Mouse (Mus musculus) kidney, embryonic 16.5 days (tissue): Measurements from ENCODE around the gene Pgam5. TPM values are rescaled to one million over a fixed set of nuclear protein-coding genes. Genes with fewer than 3 reads are reported as not detected.

Experiments used
- ATAC-seq: fragments of 200-750 bp; cut with Nextera tagmentation; 2 replicates; pipeline ENCODE4 v1.8.0; 2017; ENCODE audit warnings: moderate TSS enrichment; ENCODE audit not compliant: low FRiP score, low TSS enrichment
- H3K27ac ChIP-seq: fragments of 300-500 bp; sonication (generic); 2 replicates; pipeline ENCODE4 v1.5.1; 2014; ENCODE audit warnings: low read length
- H3K27me3 ChIP-seq: fragments of 300-500 bp; sonication (generic); 2 replicates; pipeline ENCODE4 v1.6.1; 2014; ENCODE audit warnings: low read length, control low read depth, mixed read lengths; ENCODE audit not compliant: insufficient read depth
- H3K36me3 ChIP-seq: fragments of 300-500 bp; sonication (generic); 2 replicates; pipeline ENCODE4 v1.6.1; 2014; ENCODE audit warnings: low read length, control low read depth, mixed read lengths; ENCODE audit not compliant: insufficient read depth
- H3K4me1 ChIP-seq: fragments of 300-500 bp; sonication (generic); 2 replicates; pipeline ENCODE4 v1.6.1; 2014; ENCODE audit warnings: low read length, control low read depth, mixed read lengths; ENCODE audit not compliant: insufficient read depth
- H3K4me2 ChIP-seq: fragments of 300-500 bp; sonication (generic); replicated peaks from 2 replicates; pipeline ENCODE4 v1.6.1; 2014; ENCODE audit warnings: low read depth, low read length
- H3K4me3 ChIP-seq: fragments of 300-500 bp; sonication (generic); 2 replicates; pipeline ENCODE4 v1.5.1; 2014; ENCODE audit warnings: mild to moderate bottlenecking, low read length
- H3K9ac ChIP-seq: fragments of 300-500 bp; sonication (generic); replicated peaks from 2 replicates; pipeline ENCODE4 v1.6.1; 2014; ENCODE audit warnings: low read length
- H3K9me3 ChIP-seq: fragments of 300-500 bp; sonication (generic); 2 replicates; pipeline ENCODE4 v1.6.1; 2016; ENCODE audit warnings: low read length, control low read depth
- WGBS: fragments of 180-500 bp; shearing (Covaris S2); extraction: QIAGEN DNeasy Blood & Tissue Kit; methylation state at CpG from one replicate; pipeline ENCODE4 v1.1.7; 2014; 5-methylcytosine and 5-hydroxymethylcytosine counted together
- polyA plus RNA-seq: library from polyadenylated mRNA; unstranded; fragments of >200 nt; fragmentation: Nextera tagmentation; extraction: Ambion mirVana; gene quantifications from 2 replicates; pipeline ENCODE4 v1.2.1, GENCODE M21; 2015

Gene Pgam5
- polyA plus RNA-seq, 1 experiment from 2014 or later: 74.5 TPM

DNA sequence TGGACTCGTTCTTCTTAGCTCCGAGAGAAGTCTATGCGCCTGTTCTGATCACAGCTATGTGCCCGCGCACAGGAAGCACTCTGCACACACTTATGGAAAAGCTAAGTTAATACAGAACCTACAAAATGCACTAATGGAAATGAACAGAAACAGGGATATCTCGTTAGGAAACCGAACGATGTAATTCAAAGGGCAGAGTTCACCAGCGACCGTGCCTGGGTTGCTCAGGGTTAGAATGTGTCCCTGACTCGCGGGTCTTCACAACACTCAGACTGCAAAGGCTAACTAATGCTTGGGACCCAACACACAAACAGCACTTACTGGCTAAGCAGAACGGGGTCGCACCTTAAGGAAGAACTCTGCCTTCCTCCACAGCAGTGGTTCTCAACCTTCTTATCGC, 15.4 kb upstream of the Pgam5 start:
- WGBS: 5% methylated on average over 15 of the region's 15 CpGs
- peak overlapping the region; percentile 79; the same call in 1 of the 2 replicates for H3K9ac ChIP-seq

DNA sequence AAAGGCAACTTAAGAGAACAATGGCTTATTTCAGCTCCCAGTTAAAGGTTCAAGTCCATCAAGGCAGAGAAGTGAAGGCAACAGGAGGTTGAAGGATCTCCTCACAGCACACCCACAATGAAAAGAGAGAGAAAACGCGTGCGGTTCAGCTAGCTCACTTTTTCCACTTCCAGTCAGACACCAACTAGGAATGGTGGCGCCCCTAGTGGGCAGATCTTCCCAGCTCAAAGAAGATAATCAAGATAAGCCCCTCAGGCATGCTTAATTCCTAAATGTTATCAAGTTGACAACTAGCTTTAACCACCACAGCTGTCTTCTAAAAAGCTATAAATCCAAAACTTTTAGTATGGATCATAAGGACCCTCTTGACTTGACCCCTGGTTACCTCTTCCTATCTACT, 14.8 kb upstream of the Pgam5 start:
- ATAC-seq: no peak
- Histone ChIP-seq H3K36me3 (peaks cover 5% of the 10 kb centered on the region; the same call in 1 of the 2 replicates), H3K9me3 (no peaks in the 10 kb centered on the region), H3K27me3 (no peaks in the 10 kb centered on the region; the same call in 1 of the 2 replicates), H3K9ac (no peak overlapping the region), H3K4me1 (peaks cover 9% of the 10 kb centered on the region; the same call in 1 of the 2 replicates), H3K4me3 (peak overlapping the region; percentile 71), H3K4me2 (peak overlapping the region; percentile 97), H3K27ac (no peak overlapping the region)
- 14% methylated on average over 4 of the region's 4 CpGs for WGBS

More for the DNA sequence above, 15.4 kb upstream of the Pgam5 start:
- Histone ChIP-seq H3K9me3 (no peaks in the 10 kb centered on the region), H3K4me2 (peak overlapping the region; percentile 97), H3K36me3 (peaks cover 8% of the 10 kb centered on the region; the same call in 1 of the 2 replicates), H3K27ac (no peak overlapping the region), H3K4me1 (peaks cover 9% of the 10 kb centered on the region; the same call in 1 of the 2 replicates), H3K27me3 (no peaks in the 10 kb centered on the region; the same call in 1 of the 2 replicates), H3K4me3 (peak overlapping the region; percentile 71)
- 0 out of 2 replicates have a peak, but pooled peaks have one; percentile 1 for ATAC-seq

DNA sequence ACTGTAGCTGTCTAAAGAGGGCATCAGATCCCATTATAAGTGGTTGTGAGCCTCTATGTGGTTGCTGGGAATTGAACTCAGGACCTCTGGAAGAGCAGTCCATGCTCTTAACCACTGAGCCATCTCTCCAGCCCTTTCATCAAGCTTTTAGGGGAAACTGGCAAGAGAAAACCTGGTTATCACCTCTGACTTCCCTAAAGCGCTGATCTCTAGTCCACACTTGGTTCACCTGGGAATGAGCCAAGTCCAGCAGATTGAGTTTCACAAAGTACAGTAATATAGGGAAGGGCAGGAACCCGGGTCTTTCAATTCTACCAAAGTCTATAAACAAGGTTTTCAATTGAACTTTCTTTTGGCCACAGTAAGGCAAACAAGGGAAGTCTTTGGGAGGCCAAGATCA, 12.3 kb upstream of the Pgam5 start:
- no peak overlapping the region for H3K9ac ChIP-seq
- 68% methylated on average over 2 of the region's 2 CpGs for WGBS
- H3K36me3 ChIP-seq: no peaks in the 10 kb centered on the region
- ATAC-seq: no peak
- no peak overlapping the region for H3K4me2 ChIP-seq
- H3K4me1 ChIP-seq: peaks cover 7% of the 10 kb centered on the region; the same call in 1 of the 2 replicates
- no peak overlapping the region for H3K27ac ChIP-seq
- no peaks in the 10 kb centered on the region; the same call in 1 of the 2 replicates for H3K27me3 ChIP-seq
- no peak overlapping the region for H3K4me3 ChIP-seq
- H3K9me3 ChIP-seq: no peaks in the 10 kb centered on the region

DNA sequence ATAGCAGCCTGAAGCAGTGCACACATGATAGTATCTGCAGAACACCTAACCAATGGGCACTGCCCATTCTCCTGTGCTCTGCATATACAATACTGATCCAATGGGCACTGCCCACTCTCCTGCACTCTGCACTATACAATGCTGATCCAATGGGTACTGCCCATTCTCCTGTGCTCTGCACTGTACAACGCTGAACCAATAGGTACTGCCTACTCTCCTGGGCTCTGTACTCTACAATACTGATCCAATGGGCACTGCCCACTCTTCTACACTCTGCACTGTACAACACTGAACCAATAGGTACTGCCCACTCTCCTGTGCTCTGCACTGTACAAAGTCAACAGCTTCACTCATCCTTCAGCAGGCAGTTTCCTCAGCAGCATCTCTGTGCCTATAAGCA, 7.2 kb upstream of the Pgam5 start:
- ATAC-seq: 0 out of 2 replicates have a peak, but pooled peaks have one; percentile 19
- WGBS: 93% methylated on average over 1 of the region's 1 CpGs

DNA sequence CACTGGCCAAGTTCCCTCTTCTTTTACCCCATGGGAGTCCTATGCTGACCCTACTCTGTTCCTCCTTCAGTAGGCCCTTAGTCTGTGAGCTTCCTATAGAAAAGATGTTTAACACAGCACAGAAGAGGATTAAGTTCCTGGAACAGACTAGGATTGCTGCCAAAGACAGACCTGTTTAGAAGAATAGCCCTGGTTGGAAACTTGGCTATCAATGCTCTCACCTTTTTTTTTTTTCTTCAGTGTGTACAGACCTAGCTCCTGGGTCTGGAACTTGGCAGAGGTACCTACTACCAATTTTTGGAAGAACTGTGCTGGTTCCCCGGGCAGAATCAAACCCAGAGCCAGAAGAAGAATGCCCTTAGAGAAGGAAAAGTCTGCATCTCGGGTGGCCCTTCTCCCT, 6.7 kb upstream of the Pgam5 start:
- ATAC-seq: no peak
- 66% methylated on average over 2 of the region's 2 CpGs for WGBS
- no peaks in the 10 kb centered on the region for H3K9me3 ChIP-seq
- H3K4me2 ChIP-seq: no peak overlapping the region
- H3K9ac ChIP-seq: no peak overlapping the region
- no peak overlapping the region for H3K27ac ChIP-seq
- H3K4me1 ChIP-seq: no peaks in the 10 kb centered on the region
- H3K36me3 ChIP-seq: no peaks in the 10 kb centered on the region
- no peak overlapping the region for H3K4me3 ChIP-seq
- no peaks in the 10 kb centered on the region for H3K27me3 ChIP-seq

More for the DNA sequence above, 7.2 kb upstream of the Pgam5 start:
- H3K4me2 ChIP-seq: no peak overlapping the region
- H3K4me1 ChIP-seq: no peaks in the 10 kb centered on the region
- H3K27ac ChIP-seq: no peak overlapping the region
- no peak overlapping the region for H3K4me3 ChIP-seq
- H3K9me3 ChIP-seq: no peaks in the 10 kb centered on the region
- no peaks in the 10 kb centered on the region for H3K27me3 ChIP-seq
- no peak overlapping the region for H3K9ac ChIP-seq
- H3K36me3 ChIP-seq: no peaks in the 10 kb centered on the region

DNA sequence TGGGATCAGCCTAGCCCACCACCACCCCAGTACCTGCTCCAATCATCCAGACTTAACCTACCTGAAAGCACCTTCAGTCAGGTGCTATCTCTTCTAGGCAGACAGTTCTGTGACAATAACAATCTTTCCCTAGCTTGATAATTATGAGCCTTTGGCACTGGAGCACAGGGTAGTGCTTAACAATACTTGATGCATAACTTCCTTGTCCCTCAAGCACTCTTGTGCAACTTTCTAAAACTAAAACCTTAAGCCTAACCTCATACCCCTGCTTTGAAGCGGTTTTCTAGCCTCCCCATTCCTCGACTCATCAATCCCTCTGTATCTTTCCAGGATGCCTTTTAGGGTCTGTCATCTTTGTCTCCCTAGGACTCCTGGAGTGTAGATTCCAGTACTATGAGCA, 5.1 kb upstream of the Pgam5 start:
- no peaks in the 10 kb centered on the region for H3K9me3 ChIP-seq
- H3K9ac ChIP-seq: no peak overlapping the region
- H3K36me3 ChIP-seq: no peaks in the 10 kb centered on the region
- ATAC-seq: no peak
- H3K4me3 ChIP-seq: no peak overlapping the region
- no peaks in the 10 kb centered on the region for H3K4me1 ChIP-seq
- WGBS: 64% methylated on average over 2 of the region's 2 CpGs
- no peak overlapping the region for H3K27ac ChIP-seq
- H3K27me3 ChIP-seq: no peaks in the 10 kb centered on the region
- no peak overlapping the region for H3K4me2 ChIP-seq

DNA sequence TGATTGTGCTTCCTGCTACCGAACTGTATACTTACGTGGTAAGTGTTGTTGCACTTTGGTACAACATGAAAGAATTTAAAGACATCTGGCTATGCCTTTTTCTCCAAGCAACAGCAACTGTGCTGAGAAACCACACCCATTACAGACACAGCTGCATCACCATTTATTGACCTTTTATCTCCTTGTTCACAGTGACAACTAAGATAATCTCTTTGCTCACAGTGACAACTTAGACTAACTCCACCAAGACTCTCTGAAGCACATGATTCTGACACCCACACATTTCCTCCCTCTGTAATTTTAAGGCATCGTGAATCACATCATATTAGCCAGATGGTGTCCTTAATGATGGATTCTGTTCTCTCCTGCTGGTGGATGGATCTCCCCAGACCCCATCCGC, 4.4 kb upstream of the Pgam5 start:
- Histone ChIP-seq H3K9me3 (no peaks in the 10 kb centered on the region), H3K4me1 (no peaks in the 10 kb centered on the region), H3K4me3 (no peak overlapping the region), H3K27me3 (no peaks in the 10 kb centered on the region), H3K27ac (no peak overlapping the region), H3K4me2 (no peak overlapping the region), H3K9ac (no peak overlapping the region), H3K36me3 (no peaks in the 10 kb centered on the region)
- 81% methylated on average over 4 of the region's 4 CpGs for WGBS
- no peak for ATAC-seq

DNA sequence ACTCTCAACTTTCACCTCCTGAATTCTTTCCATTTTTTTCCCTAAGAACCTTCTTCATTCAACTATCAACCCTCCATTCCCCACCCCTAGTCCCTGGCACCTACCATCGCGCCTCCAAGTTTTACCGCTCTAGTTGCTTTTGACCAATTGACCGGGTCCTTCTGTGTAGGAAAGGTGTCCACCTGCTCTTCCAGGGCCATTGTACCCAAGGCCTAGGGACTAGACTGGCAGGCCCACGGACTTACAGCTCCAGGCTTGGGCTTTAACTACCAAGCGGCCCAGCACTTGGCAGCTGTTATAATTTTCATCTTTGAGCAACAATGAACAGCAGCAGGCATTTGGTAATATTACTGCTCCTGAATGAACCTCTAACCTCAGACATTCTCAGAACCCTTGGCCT, 529 bp upstream of the Pgam5 start:
- WGBS: 94% methylated on average over 6 of the region's 6 CpGs
- H3K27me3 ChIP-seq: no peaks in the 10 kb centered on the region
- peaks cover 18% of the 10 kb centered on the region for H3K36me3 ChIP-seq
- no peaks in the 10 kb centered on the region for H3K9me3 ChIP-seq
- H3K4me2 ChIP-seq: no peak overlapping the region
- no peak for ATAC-seq
- peaks cover 5% of the 10 kb centered on the region for H3K4me1 ChIP-seq
- H3K27ac ChIP-seq: no peak overlapping the region
- H3K9ac ChIP-seq: no peak overlapping the region
- H3K4me3 ChIP-seq: no peak overlapping the region

DNA sequence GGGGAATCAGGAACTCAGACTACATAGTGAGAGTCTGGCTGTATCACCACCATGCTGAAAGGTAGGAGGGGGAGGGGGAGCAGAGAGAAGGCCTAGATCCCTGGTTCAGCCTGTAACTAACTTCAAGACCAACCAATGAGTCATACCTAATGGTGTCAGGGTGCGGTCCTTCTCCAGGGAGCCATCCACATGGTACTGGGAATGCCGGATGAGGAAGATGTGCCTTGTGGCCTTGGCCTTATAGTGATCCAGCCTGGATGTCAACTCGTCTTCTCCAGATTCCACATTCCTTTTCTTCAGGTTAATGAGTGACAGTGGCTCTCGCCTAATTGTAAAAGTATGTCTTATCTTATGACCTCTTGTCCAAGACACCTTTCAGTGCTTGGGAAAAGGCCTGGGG, 2.8 kb downstream of the Pgam5 start:
- Histone ChIP-seq H3K27ac (no peak overlapping the region), H3K4me2 (no peak overlapping the region), H3K4me3 (no peak overlapping the region), H3K36me3 (peaks cover 27% of the 10 kb centered on the region), H3K9me3 (no peaks in the 10 kb centered on the region), H3K27me3 (no peaks in the 10 kb centered on the region), H3K4me1 (peaks cover 5% of the 10 kb centered on the region), H3K9ac (no peak overlapping the region)
- 85% methylated on average over 4 of the region's 4 CpGs for WGBS
- no peak for ATAC-seq

DNA sequence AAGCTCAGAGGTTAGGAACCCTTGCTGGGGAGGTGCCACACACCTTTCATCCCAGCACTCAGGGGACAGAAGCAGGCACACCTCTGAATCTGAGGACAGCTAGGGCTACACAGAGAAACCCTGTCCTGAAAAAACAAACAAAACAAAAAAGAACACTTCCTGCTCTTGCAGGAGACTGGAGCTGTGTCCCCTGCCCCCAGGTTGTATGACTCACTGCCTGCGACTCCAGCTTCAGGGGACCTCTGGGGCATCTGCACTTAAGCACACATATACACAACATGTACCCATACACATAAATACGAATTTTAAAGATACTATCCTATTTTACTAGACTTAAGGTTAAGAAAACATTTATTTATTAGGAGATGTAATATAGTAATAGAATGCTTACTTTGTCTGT, 25.6 kb downstream of the Pgam5 start:
- Histone ChIP-seq H3K4me2 (no peak overlapping the region), H3K36me3 (peaks cover 70% of the 10 kb centered on the region), H3K9ac (no peak overlapping the region), H3K4me3 (no peak overlapping the region), H3K27ac (no peak overlapping the region), H3K4me1 (no peaks in the 10 kb centered on the region), H3K27me3 (no peaks in the 10 kb centered on the region), H3K9me3 (no peaks in the 10 kb centered on the region)
- ATAC-seq: no peak
- 70% methylated on average over 2 of the region's 2 CpGs for WGBS
